Mouse (Mus musculus): ENCODE measurements at regions not wholly inside any gene's neighbourhood (a gene's known extent, or its start where the extent isn't known, plus 50 kb on each side); places are given as distances from the start of the nearest gene placed in this dataset.
A peak's percentile ranks its signal among the peaks of the same experiment; 100 is the strongest.

DNA sequence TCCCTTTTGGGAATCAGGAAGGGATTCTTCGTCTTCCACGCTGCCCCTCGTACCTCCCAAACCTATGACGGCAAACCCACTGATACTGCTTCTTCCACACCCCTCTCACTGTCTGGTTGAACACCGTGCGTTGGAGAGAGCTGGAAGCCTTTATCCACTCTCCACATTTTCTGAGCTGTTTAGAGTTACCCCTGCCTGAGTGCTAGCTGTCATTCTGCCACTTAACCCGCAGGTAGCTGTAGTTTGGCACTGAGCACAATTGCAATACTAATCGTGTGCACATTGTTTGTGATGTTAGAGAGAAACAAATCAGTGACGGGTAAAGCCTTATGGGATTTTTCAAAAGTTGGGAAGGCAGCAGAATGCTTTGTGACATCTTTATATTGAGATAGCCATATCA is 73.1 kb upstream of the Paqr3 start:
- H3K9me3 ChIP-seq (ENCODE audit: control insufficient read depth, low read length) = no peaks in the 10 kb centered on the region
- WGBS = 86% methylated on average over 9 of the region's 9 CpGs
- no peak overlapping the region for H3K9ac ChIP-seq (ENCODE audit: low read length)
- no peak overlapping the region for H3K27ac ChIP-seq (ENCODE audit: low read depth, low read length)
- DNase-seq (ENCODE audit: low spot score) = no peak
- H3K36me3 ChIP-seq (ENCODE audit: control insufficient read depth, insufficient read depth, low read length) = no peaks in the 10 kb centered on the region
- no peaks in the 10 kb centered on the region for H3K27me3 ChIP-seq (ENCODE audit: control insufficient read depth, insufficient read depth, low read length)
- no peak for ATAC-seq (replicated peaks; ENCODE audit: low FRiP score)
- H3K4me2 ChIP-seq (ENCODE audit: low read depth, low read length, severe bottlenecking) = no peak overlapping the region
- H3K4me3 ChIP-seq (ENCODE audit: low read depth, low read length) = no peak overlapping the region
- H3K4me1 ChIP-seq (replicated peaks; ENCODE audit: control insufficient read depth, insufficient read depth, low read length) = no peaks in the 10 kb centered on the region

- Histone ChIP-seq H3K4me2 (ENCODE audit: low read depth, low read length, severe bottlenecking) (no peak overlapping the region), H3K27me3 (ENCODE audit: control insufficient read depth, insufficient read depth, low read length) (no peaks in the 10 kb centered on the region), H3K9ac (ENCODE audit: low read length) (no peak overlapping the region), H3K4me1 (replicated peaks; ENCODE audit: control insufficient read depth, insufficient read depth, low read length) (no peaks in the 10 kb centered on the region), H3K4me3 (ENCODE audit: low read depth, low read length) (no peak overlapping the region), H3K27ac (ENCODE audit: low read depth, low read length) (no peak overlapping the region), H3K9me3 (ENCODE audit: control insufficient read depth, low read length) (no peaks in the 10 kb centered on the region), H3K36me3 (ENCODE audit: control insufficient read depth, insufficient read depth, low read length) (no peaks in the 10 kb centered on the region)
- DNase-seq (ENCODE audit: low spot score) (no peak), ATAC-seq (replicated peaks; ENCODE audit: low FRiP score) (no peak)
- 25% methylated on average over 1 of the region's 1 CpGs for WGBS
Observed at GRCm38 (mm10) chr5:97181249-97181648, 69.9 kb upstream of the Paqr3 start.

- no peak overlapping the region for H3K9ac ChIP-seq (ENCODE audit: low read length)
- no peaks in the 10 kb centered on the region for H3K27me3 ChIP-seq (ENCODE audit: control insufficient read depth, insufficient read depth, low read length)
- H3K4me2 ChIP-seq (ENCODE audit: low read depth, low read length, severe bottlenecking) = no peak overlapping the region
- H3K27ac ChIP-seq (ENCODE audit: low read depth, low read length) = no peak overlapping the region
- DNase-seq (ENCODE audit: low spot score) (no peak), ATAC-seq (replicated peaks; ENCODE audit: low FRiP score) (no peak)
- WGBS = 94% methylated on average over 8 of the region's 8 CpGs
- no peaks in the 10 kb centered on the region for H3K36me3 ChIP-seq (ENCODE audit: control insufficient read depth, insufficient read depth, low read length)
- no peaks in the 10 kb centered on the region for H3K4me1 ChIP-seq (replicated peaks; ENCODE audit: control insufficient read depth, insufficient read depth, low read length)
- H3K4me3 ChIP-seq (ENCODE audit: low read depth, low read length) = no peak overlapping the region
- H3K9me3 ChIP-seq (ENCODE audit: control insufficient read depth, low read length) = no peaks in the 10 kb centered on the region
Observed at GRCm38 (mm10) chr5:97174446-97174845, 63.0 kb upstream of the Paqr3 start.

- H3K4me2 ChIP-seq (ENCODE audit: low read depth, low read length, severe bottlenecking) = no peak overlapping the region
- no peak overlapping the region for H3K9ac ChIP-seq (ENCODE audit: low read length)
- DNase-seq (ENCODE audit: low spot score) (no peak), ATAC-seq (replicated peaks; ENCODE audit: low FRiP score) (0 out of 2 replicates have a peak, but pooled peaks have one; percentile 39)
- no peaks in the 10 kb centered on the region for H3K9me3 ChIP-seq (ENCODE audit: control insufficient read depth, low read length)
- 79% methylated on average over 18 of the region's 18 CpGs for WGBS
- no peaks in the 10 kb centered on the region for H3K36me3 ChIP-seq (ENCODE audit: control insufficient read depth, insufficient read depth, low read length)
- H3K4me1 ChIP-seq (replicated peaks; ENCODE audit: control insufficient read depth, insufficient read depth, low read length) = no peaks in the 10 kb centered on the region
- H3K27ac ChIP-seq (ENCODE audit: low read depth, low read length) = no peak overlapping the region
- H3K4me3 ChIP-seq (ENCODE audit: low read depth, low read length) = no peak overlapping the region
- H3K27me3 ChIP-seq (ENCODE audit: control insufficient read depth, insufficient read depth, low read length) = no peaks in the 10 kb centered on the region
Observed at GRCm38 (mm10) chr5:97167401-97168249, 56.2 kb upstream of the Paqr3 start.

DNA sequence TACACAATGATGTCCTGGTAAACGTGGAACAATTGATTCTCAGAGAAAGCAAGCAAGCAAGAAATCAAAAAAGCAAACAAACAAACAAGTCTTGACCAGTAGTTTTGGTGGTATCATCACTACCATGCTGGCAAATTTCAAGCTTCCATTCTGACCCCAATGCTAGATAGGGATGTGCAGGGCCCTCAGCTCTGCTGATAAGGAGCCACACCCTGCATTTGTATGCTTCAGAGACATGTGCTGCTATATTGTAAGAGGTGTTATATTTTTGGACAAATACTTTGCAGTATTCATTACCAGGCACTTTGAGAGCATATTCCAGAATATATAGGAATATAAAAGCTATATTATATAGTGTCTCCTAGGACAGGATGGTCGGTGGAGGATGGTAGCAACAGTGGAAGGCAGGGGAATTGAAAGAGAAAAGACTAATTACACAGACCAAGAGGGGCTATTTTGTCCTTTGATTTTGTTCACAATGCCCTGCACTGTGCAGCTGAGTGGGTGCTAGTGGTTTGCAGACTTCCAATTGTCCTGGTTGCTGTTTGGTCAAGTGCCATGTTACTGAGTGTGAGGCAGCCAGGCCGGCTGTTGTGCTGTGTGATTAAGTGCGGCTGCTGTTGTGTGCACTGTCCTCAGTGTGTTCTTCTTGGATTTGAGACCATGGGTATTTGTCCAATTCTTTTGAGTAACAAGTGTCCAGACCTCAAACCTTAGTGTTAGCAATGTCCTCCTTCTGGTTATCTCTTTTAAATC is 54.9 kb upstream of the Paqr3 start:
- 0 out of 2 replicates have a peak, but pooled peaks have one; percentile 49 for ATAC-seq (replicated peaks; ENCODE audit: low FRiP score)
- no peak for DNase-seq (ENCODE audit: low spot score)
- no peak overlapping the region for H3K27ac ChIP-seq (ENCODE audit: low read depth, low read length)

More for the DNA sequence above, 54.9 kb upstream of the Paqr3 start:
- Histone ChIP-seq H3K4me2 (ENCODE audit: low read depth, low read length, severe bottlenecking) (no peak overlapping the region), H3K4me1 (replicated peaks; ENCODE audit: control insufficient read depth, insufficient read depth, low read length) (no peaks in the 10 kb centered on the region), H3K27me3 (ENCODE audit: control insufficient read depth, insufficient read depth, low read length) (no peaks in the 10 kb centered on the region), H3K9me3 (ENCODE audit: control insufficient read depth, low read length) (no peaks in the 10 kb centered on the region), H3K9ac (ENCODE audit: low read length) (no peak overlapping the region), H3K4me3 (ENCODE audit: low read depth, low read length) (no peak overlapping the region), H3K36me3 (ENCODE audit: control insufficient read depth, insufficient read depth, low read length) (no peaks in the 10 kb centered on the region)
- 60% methylated on average over 4 of the region's 4 CpGs for WGBS
